Mouse (Mus musculus) liver, embryonic 15.5 days (tissue): ENCODE measurements around the gene Rexo2. TPM values are rescaled to one million over a fixed set of nuclear protein-coding genes. Genes with fewer than 3 reads are reported as not detected.
A peak's percentile ranks its signal among the peaks of the same experiment; 100 is the strongest.

Experiments used
- ATAC-seq: fragments of 200-750 bp; cut with Nextera tagmentation; 2 replicates; pipeline ENCODE4 v1.8.0; 2017; ENCODE audit warnings: moderate number of reproducible peaks, mild to moderate bottlenecking, moderate library complexity; ENCODE audit not compliant: insufficient read depth
- H3K27ac ChIP-seq: fragments of 300-500 bp; sonication (generic); replicated peaks from 2 replicates; pipeline ENCODE4 v1.5.1; 2015; ENCODE audit warnings: mild to moderate bottlenecking, inconsistent platforms
- H3K27me3 ChIP-seq: fragments of 300-500 bp; sonication (generic); 2 replicates; pipeline ENCODE4 v1.6.1; 2015; ENCODE audit warnings: mild to moderate bottlenecking, inconsistent platforms
- H3K36me3 ChIP-seq: fragments of 300-500 bp; sonication (generic); replicated peaks from 2 replicates; pipeline ENCODE4 v1.6.1; 2015; ENCODE audit warnings: moderate library complexity, mild to moderate bottlenecking, inconsistent platforms
- H3K4me1 ChIP-seq: fragments of 300-500 bp; sonication (generic); replicated peaks from 2 replicates; pipeline ENCODE4 v1.6.1; 2015; ENCODE audit warnings: inconsistent platforms
- H3K4me2 ChIP-seq: fragments of 300-500 bp; sonication (generic); 2 replicates; pipeline ENCODE4 v1.6.1; 2015; ENCODE audit warnings: moderate library complexity, mild to moderate bottlenecking, inconsistent platforms
- H3K4me3 ChIP-seq: fragments of 300-500 bp; sonication (generic); replicated peaks from 2 replicates; pipeline ENCODE4 v1.5.1; 2015; ENCODE audit warnings: mild to moderate bottlenecking, inconsistent platforms
- H3K9ac ChIP-seq: fragments of 300-500 bp; sonication (generic); 2 replicates; pipeline ENCODE4 v1.6.1; 2015; ENCODE audit warnings: moderate library complexity, mild to moderate bottlenecking, inconsistent platforms
- H3K9me3 ChIP-seq: fragments of 300-500 bp; sonication (generic); replicated peaks from 2 replicates; pipeline ENCODE4 v1.6.1; 2016; ENCODE audit warnings: inconsistent platforms
- WGBS: fragments of 180-500 bp; shearing (Covaris S2); methylation state at CpG from one replicate; pipeline ENCODE4 v1.1.7; 2015; ENCODE audit warnings: mixed read lengths; ENCODE audit not compliant: insufficient replicate concordance; 5-methylcytosine and 5-hydroxymethylcytosine counted together
- microRNA-seq: library from miRNA; unstranded; fragments of <30 nt; microRNA quantifications from one replicate; pipeline ENCODE4, GENCODE M21; 2016
- polyA plus RNA-seq: library from polyadenylated mRNA; unstranded; fragments of >200 nt; fragmentation: Nextera tagmentation; extraction: Ambion mirVana; gene quantifications from 2 replicates; pipeline ENCODE4 v1.2.1, GENCODE M21; 2015

Gene Rexo2
- polyA plus RNA-seq, 1 experiment from 2014 or later, result 90.9 TPM

- Histone ChIP-seq H3K4me2 (no peak overlapping the region), H3K4me3 (no peak overlapping the region), H3K9me3 (no peaks in the 10 kb centered on the region), H3K27me3 (peaks cover 10% of the 10 kb centered on the region; the same call in 1 of the 2 replicates), H3K9ac (no peak overlapping the region), H3K27ac (no peak overlapping the region), H3K36me3 (no peaks in the 10 kb centered on the region), H3K4me1 (no peaks in the 10 kb centered on the region)
- no peak for ATAC-seq
- WGBS, result 37% methylated on average over 8 of the region's 8 CpGs
These were observed 48.0 kb downstream of the Rexo2 start for GRCm38 (mm10) chr9:48432449-48432848.

DNA sequence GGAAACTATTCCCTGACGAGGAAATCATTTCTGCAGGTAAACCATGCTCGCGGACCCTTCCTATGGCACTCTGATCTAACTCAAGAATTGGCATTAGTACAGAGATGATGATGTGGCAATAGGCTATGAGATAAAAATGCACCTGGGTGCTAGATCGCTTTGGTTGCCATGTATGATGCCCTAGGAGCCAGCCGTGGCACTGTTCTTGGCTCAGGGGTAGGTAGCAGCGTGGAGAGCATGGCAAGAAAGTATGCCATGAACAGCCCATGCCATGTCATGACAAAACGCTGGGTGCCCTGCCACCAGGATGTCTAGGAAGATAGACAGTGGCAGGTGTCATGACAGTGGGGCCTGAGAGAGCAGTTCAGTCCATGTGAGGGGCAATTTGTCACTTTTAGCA, 53.2 kb downstream of the Rexo2 start:
- H3K36me3 ChIP-seq, result no peaks in the 10 kb centered on the region
- WGBS, result 71% methylated on average over 7 of the region's 7 CpGs
- H3K9ac ChIP-seq, result no peak overlapping the region
- H3K27me3 ChIP-seq, result peaks cover 8% of the 10 kb centered on the region; the same call in 1 of the 2 replicates
- ATAC-seq, result no peak
- no peak overlapping the region for H3K4me3 ChIP-seq
- no peak overlapping the region for H3K27ac ChIP-seq
- no peaks in the 10 kb centered on the region for H3K9me3 ChIP-seq
- H3K4me1 ChIP-seq, result no peaks in the 10 kb centered on the region
- no peak overlapping the region for H3K4me2 ChIP-seq

- no peak for ATAC-seq
- H3K9ac ChIP-seq, result no peak overlapping the region
- H3K27ac ChIP-seq, result no peak overlapping the region
- no peak overlapping the region for H3K4me3 ChIP-seq
- H3K36me3 ChIP-seq, result no peaks in the 10 kb centered on the region
- 0 out of 2 replicates have a peak overlapping the region, but pooled peaks have one; percentile 13 for H3K4me2 ChIP-seq
- 0 out of 2 replicates have a peak, but pooled peaks cover 4% of the 10 kb centered on the region for H3K27me3 ChIP-seq
- 28% methylated on average over 1 of the region's 1 CpGs for WGBS
- no peaks in the 10 kb centered on the region for H3K9me3 ChIP-seq
- no peaks in the 10 kb centered on the region for H3K4me1 ChIP-seq
These were observed 57.2 kb downstream of the Rexo2 start for GRCm38 (mm10) chr9:48423256-48423655.

- H3K27me3 ChIP-seq, result no peaks in the 10 kb centered on the region
- no peaks in the 10 kb centered on the region for H3K36me3 ChIP-seq
- no peak for ATAC-seq
- H3K4me3 ChIP-seq, result no peak overlapping the region
- 0 out of 2 replicates have a peak overlapping the region, but pooled peaks have one; percentile 20 for H3K27ac ChIP-seq
- H3K9me3 ChIP-seq, result no peaks in the 10 kb centered on the region
- 44% methylated on average over 8 of the region's 8 CpGs for WGBS
- H3K9ac ChIP-seq, result no peak overlapping the region
- peak overlapping the region; percentile 13; the same call in 1 of the 2 replicates for H3K4me2 ChIP-seq
- no peaks in the 10 kb centered on the region for H3K4me1 ChIP-seq
These were observed 58.0 kb downstream of the Rexo2 start for GRCm38 (mm10) chr9:48422382-48422781.

DNA sequence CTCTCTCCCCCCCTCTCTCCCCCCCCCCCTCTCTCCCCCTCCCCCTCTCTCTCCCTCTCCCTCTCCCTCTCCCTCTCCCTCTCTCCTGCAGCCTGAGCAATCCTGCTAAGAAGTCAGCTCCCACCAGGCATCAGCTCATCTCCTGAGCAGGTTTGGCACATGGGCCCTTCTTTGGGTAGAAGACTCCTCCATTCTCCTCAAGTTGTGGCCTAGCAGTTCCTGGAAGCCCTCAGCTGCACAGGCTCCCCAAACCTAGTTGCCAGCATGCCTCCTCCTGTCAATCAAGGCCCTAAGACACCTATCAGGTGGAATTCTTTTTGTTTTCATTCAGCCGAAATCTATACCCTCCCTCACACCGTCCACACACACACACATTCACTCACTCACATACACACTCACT, 58.9 kb downstream of the Rexo2 start:
- no peak for ATAC-seq
- Histone ChIP-seq H3K36me3 (no peaks in the 10 kb centered on the region), H3K9me3 (no peaks in the 10 kb centered on the region), H3K4me1 (no peaks in the 10 kb centered on the region), H3K27ac (no peak overlapping the region), H3K4me2 (no peak overlapping the region), H3K27me3 (no peaks in the 10 kb centered on the region), H3K9ac (no peak overlapping the region), H3K4me3 (no peak overlapping the region)
- 53% methylated on average over 2 of the region's 2 CpGs for WGBS

DNA sequence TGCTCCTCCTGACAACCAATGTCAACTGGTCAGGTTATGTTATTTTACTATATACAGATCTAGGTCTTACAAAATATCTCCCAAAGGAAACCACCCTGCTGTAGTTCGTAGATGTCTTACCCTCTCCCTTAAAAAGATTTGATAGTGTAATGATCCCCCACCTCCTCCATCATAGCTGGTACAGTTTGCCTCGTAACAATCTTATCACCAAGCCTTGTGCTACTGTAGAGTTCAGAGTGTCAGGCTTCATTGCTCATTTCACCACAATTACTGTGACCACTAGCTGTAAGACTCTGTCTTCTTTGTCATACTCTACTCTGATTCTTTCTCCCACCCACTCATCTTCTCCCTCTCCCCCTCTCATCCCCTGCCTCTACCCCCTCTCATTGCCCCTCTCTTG, 59.4 kb downstream of the Rexo2 start:
- Histone ChIP-seq H3K4me2 (no peak overlapping the region), H3K9ac (no peak overlapping the region), H3K36me3 (no peaks in the 10 kb centered on the region), H3K27me3 (peaks cover 1% of the 10 kb centered on the region; the same call in 1 of the 2 replicates), H3K9me3 (no peaks in the 10 kb centered on the region), H3K4me1 (no peaks in the 10 kb centered on the region), H3K27ac (no peak overlapping the region), H3K4me3 (no peak overlapping the region)
- no peak for ATAC-seq
- 34% methylated on average over 2 of the region's 2 CpGs for WGBS

DNA sequence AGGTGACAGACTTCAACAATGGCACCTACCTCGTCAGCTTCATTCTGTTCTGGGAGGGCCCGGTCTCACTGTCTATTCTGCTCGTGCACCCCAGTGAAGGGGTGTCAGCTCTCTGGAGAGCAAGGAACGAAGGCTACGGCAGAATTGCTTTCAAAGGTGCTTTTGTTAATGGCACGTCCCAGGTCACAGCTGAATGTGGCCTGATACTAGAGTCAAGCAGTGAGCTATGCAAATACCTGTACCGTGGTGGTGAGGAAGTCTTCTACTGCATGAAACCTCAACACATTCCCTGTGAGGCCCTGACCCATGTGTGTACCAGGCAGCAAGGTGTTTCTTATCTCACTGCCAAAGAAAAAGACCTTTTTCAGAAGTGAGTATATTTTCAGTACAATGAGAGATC, 60.0 kb downstream of the Rexo2 start:
- H3K36me3 ChIP-seq, result no peaks in the 10 kb centered on the region
- no peaks in the 10 kb centered on the region for H3K9me3 ChIP-seq
- no peak overlapping the region for H3K4me2 ChIP-seq
- ATAC-seq, result no peak
- no peak overlapping the region for H3K9ac ChIP-seq
- H3K27me3 ChIP-seq, result peaks cover 5% of the 10 kb centered on the region; the same call in 1 of the 2 replicates
- no peaks in the 10 kb centered on the region for H3K4me1 ChIP-seq
- 65% methylated on average over 7 of the region's 7 CpGs for WGBS
- no peak overlapping the region for H3K4me3 ChIP-seq
- H3K27ac ChIP-seq, result no peak overlapping the region

GRCm38 (mm10) chr9:48418829-48419228, 61.6 kb downstream of the Rexo2 start:
- Histone ChIP-seq H3K4me3 (no peak overlapping the region), H3K4me1 (no peaks in the 10 kb centered on the region), H3K4me2 (no peak overlapping the region), H3K27ac (0 out of 2 replicates have a peak overlapping the region, but pooled peaks have one; percentile 33), H3K36me3 (no peaks in the 10 kb centered on the region), H3K9me3 (no peaks in the 10 kb centered on the region), H3K27me3 (peaks cover 5% of the 10 kb centered on the region; the same call in 1 of the 2 replicates), H3K9ac (no peak overlapping the region)
- WGBS, result 48% methylated on average over 8 of the region's 8 CpGs
- ATAC-seq, result no peak

Small RNA genes within 50 kb of the gene (microRNA-seq; reads per million reads assigned to microRNA genes)
- not detected for gene Gm23653

Other genes starting within 250 kb of the Rexo2 start
- 132 and 133 TPM in 2 replicates for gene Nxpe2, start 127.2 kb downstream of the Rexo2 start, polyA plus RNA-seq
- gene Rbm7, start 14.7 kb upstream of the Rexo2 start, polyA plus RNA-seq, result 52.5 and 54.0 TPM in 2 replicates
- 14.4 and 17.3 TPM in 2 replicates for gene Gm5617, start 14.8 kb upstream of the Rexo2 start, polyA plus RNA-seq
- gene Nnmt, start 124.5 kb upstream of the Rexo2 start, polyA plus RNA-seq, result 0.18 and 0.28 TPM in 2 replicates